Mouse (Mus musculus): ENCODE measurements around the gene Hoxc10.
A peak's percentile ranks its signal among the peaks of the same experiment; 100 is the strongest.

Gene Hoxc10

DNA sequence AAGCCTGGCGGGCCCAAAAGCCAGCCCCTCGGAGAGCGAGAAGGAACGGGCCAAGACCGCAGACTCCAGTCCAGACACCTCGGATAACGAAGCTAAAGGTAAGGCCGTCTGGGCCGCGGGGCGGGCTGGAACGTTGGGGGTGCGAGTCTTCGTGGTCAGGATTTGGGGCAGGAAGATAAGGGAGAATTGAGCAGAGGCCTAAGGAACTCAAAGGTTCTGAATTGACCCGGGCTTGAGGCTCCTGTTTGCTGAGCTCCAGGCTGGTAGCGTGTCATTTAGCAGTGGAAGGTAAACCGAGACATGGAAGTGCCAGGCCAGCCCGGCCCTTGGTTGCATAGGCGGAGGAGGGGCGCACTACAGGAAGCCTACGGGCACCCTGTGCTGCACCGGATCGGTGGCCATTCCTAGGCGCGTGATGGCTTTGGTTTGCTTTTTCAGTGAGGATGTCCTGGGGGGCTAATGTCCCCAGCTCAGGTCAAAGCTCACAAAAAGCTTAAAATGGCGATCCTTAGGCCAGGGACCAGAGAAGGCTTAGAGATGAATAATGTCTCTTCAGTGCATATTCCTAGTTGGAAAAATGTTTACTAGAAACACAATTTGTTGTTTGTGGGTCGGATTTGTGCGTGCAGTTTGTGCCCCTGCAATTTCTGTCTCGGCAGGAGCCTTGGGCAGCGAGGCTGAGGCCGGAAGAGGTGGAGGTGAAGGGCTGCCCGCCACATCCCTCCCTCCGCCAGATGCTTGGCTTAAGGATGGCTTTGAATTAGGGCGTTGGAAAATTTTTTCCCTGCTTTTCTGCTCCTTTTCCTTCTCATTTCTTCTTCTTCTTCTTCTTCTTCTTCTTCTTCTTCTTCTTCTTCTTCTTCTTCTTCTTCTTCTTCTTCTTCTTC, 1.2 kb downstream of the Hoxc10 start:
- no peak for DNase-seq (ENCODE audit: low spot score)

- no peak for DNase-seq (ENCODE audit: low spot score)
Observed at GRCm38 (mm10) chr15:102969296-102969695, 2.7 kb downstream of the Hoxc10 start.

GRCm38 (mm10) chr15:102970740-102971139, 4.1 kb downstream of the Hoxc10 start:
- no peak for DNase-seq (ENCODE audit: low spot score)

DNA sequence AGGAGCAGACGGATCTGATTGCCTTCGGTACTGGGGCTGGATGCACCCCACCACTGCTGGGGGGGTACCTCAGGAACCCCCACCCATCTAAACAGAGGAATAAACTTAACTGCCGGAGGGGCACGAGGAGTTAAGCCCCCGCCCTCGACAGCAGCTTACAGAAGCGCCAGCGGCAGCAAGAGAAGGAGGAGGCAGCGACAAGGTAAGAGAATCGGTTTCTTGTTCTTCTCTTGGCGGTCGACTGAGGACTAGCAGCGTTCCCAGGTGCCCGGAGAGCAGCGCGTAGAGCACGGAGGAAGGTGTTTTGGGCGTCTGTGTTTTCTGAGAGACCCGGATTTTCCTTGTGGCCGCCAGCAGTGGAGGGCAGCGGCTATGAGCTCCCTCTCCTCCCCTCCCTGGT, 5.7 kb downstream of the Hoxc10 start:
- no peak for DNase-seq (ENCODE audit: low spot score)

DNA sequence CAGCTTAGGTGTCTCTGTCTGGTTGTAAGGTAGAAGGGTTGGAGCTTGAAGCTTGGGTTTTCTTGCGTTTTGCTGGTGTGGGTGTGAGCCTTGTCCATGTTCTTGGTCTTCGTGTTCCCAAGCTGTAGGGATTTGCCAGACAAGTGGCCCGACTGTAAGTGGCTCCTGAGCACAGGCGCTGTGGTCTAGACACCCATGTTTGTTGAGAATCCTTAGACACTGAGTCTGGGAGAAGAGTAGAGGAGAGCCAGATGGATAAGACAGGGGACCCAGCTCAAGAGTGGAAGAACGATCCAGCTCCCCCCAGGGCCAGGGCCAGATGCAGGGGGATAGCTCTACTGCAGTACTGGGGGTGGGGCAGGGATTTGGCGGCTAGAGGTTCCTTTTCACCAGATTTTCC, 6.2 kb downstream of the Hoxc10 start:
- DNase-seq (ENCODE audit: low spot score), result no peak

- no peak for DNase-seq (ENCODE audit: low spot score)
Observed at GRCm38 (mm10) chr15:102975034-102975433, 8.4 kb downstream of the Hoxc10 start.

- DNase-seq (ENCODE audit: low spot score), result no peak
Observed at GRCm38 (mm10) chr15:102975688-102976111, 9.1 kb downstream of the Hoxc10 start.

GRCm38 (mm10) chr15:102976171-102976570, 9.6 kb downstream of the Hoxc10 start, which contains the start of gene Hoxc9:
Gene Hoxc9, plus strand, starts transcription at chr15:102976439.
- DNase-seq (ENCODE audit: low spot score), result no peak

GRCm38 (mm10) chr15:102976631-102977422, 10.2 kb downstream of the Hoxc10 start:
- no peak for DNase-seq (ENCODE audit: low spot score)

GRCm38 (mm10) chr15:102977423-102977974, 10.9 kb downstream of the Hoxc10 start:
- DNase-seq (ENCODE audit: low spot score), result no peak

DNA sequence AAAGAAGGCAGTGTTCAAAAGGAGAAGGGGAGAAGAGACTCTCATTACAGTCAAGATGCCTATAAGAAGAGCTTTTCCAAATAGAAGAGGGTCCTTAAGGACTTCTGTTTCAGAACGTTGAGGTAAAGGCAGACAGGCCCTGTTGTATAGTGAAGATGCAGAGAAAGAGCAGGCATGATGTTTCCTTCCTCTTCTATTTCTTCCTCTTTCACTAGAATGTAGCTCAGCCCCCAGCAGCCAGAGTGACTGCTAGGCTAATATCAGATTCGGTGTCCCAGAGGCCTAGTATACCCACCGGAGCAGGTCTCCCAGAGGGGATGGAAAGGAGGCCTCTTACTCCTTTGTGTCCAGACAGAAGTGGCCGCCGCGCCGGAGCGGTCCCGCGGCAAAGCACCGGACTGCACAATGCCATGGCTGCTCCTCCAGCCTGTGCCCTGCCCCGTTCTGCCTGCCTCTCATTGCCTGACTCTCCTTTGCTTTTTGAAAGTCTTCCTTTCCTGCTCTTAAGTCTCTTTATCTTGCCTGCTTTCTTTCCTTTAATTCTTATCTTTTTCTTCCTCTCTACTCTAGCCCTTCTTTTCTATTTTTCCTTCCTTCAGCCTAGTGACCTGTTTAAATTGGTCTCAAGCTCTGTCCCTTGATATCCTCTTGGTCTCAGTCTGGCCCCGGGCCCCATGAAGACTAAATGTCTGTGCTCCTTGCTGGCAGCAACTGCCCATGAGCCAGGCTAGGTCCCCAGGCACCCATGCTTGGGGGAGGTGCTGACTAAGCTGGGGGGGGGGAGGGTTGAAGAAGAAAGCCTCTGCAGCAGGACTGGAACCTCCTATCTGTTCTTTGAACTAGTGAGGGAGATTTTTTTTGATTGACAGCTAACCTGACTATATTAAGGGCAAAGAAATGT, 12.3 kb downstream of the Hoxc10 start:
- DNase-seq (ENCODE audit: low spot score), result no peak

DNA sequence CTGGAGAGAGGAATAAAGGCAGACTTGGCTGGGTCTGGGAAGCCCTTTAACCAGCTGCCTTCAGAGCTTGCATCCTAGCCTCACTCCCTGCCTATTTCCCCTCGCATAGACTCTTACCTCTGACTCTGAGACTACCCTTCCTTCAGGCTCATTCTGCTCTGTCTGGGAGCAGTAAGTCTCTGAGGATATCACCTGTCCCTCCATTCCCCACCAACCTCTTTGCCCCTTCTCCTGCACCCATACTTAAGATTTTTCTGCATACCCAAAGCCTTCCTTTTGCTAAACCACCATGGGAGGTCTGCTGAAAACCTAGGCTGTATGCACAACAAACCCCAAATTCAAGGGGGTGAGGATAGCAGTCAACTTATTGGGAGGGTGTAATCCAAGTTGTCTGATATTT, 13.3 kb downstream of the Hoxc10 start:
- no peak for DNase-seq (ENCODE audit: low spot score)

DNA sequence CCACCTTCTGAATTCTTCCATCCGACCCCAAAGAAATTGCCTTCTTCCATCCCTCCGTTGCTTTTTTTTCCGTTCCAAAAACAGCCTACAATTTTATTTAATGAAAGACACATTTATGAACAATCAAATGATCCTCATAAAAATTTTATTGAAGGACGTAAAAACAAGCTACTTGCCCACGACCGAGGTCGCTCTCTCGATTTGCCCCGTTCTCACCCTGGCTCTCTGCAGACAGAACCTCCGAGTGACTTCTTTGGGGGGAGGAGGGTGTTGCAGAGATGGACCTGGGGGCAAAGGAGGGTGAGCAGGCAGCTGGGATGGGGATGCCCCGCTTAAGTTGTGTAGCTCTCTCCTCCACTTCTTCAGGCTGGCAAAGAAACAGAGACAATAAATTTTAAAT, 13.8 kb downstream of the Hoxc10 start:
- no peak for DNase-seq (ENCODE audit: low spot score)

GRCm38 (mm10) chr15:102980912-102981311, 14.3 kb downstream of the Hoxc10 start:
- no peak for DNase-seq (ENCODE audit: low spot score)

- no peak for DNase-seq (ENCODE audit: low spot score)
Observed at GRCm38 (mm10) chr15:102981379-102982288, 15.0 kb downstream of the Hoxc10 start.

GRCm38 (mm10) chr15:102983716-102984115, 17.1 kb downstream of the Hoxc10 start:
- DNase-seq (ENCODE audit: low spot score), result no peak

DNA sequence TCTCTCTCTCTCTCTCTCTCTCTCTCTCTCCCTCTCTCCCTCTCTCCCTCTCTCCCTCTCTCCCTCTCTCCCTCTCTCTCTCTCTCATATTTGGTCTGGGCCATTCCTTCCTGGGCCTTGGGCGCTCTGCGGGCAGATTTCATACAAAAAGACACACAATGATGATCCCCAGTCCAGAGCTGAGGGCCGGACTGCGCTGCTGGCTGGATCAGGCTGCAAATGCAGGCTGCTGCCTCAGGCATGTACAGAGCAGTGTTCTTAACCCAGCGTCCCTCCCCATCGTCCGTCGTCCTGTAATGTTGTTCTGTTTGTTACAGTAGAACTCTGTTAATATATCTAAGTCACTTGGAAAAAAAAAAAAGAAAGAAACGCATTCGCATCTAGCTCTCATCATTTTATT, 17.9 kb downstream of the Hoxc10 start:
- no peak for DNase-seq (ENCODE audit: low spot score)

DNA sequence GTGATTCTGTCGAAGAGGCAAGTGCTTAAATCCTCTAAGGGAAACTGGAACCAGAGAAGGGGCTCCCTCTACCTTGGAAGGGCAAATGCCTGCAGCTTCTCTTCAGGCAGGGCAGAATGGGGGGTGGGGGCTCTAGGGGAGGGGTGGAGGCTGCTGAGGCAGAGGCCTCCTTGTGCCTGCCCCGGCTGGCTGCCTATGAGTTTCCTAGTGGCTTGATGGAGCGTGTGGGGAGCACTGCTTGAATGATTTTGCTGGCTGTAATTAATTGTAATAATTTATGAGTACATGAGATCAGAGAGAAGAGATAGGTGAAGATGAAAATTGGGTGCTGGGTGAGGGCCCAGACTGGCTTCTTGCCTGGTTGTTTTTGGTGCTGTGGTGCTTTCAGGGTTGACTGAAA, 18.3 kb downstream of the Hoxc10 start:
- no peak for DNase-seq (ENCODE audit: low spot score)

DNA sequence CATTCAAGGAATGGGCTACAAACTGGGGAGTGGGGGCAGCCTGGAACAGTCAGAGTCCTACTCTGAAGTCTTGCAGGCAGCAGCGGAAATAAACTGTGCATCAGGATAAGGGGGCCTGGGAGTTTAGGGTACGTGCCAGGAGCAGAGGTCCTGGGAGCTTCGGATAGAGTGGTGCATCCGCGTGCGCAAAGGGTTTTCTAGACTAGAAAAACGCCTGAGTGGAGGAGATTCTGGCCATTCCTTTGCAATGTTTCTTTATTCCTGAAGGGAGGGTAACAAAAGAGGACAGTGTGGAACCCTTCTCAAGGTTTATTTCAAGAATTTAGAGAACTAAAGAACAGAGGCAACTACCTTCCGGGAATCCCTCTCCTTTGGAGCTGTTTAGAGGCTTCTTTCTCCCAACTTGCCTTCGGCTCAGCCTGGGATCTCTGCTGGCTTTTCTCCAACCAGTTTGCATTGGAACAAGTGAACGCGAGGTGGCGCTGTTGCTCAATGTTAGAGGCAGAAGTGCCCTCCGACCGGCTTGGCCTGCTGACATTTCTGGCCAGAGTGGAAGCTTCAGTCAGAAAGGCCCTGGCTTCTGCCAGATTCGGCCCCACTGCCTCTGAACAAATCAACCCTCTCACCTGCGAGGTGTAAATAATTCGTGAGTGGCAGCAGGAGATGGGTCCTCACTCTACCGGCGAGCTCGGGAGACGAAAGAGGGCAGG, 20.7 kb downstream of the Hoxc10 start:
- peak; percentile 88 for DNase-seq (ENCODE audit: low spot score)

- DNase-seq (ENCODE audit: low spot score), result no peak
Observed at GRCm38 (mm10) chr15:102988078-102988477, 21.5 kb downstream of the Hoxc10 start.
